Mouse (Mus musculus) hindbrain, postnatal 0 days (tissue): Measurements from ENCODE around the gene Slc28a3. TPM values are rescaled to one million over a fixed set of nuclear protein-coding genes. Genes with fewer than 3 reads are reported as not detected.

ENCODE experiments used
- ATAC-seq: fragments of 200-750 bp; cut with Nextera tagmentation; 2 replicates; pipeline ENCODE4 v1.8.0; 2017; ENCODE audit warnings: mild to moderate bottlenecking, moderate TSS enrichment, moderate library complexity
- DNase-seq: peaks from one replicate; pipeline ENCODE4 v3.0.0-alpha.2; 2015; ENCODE audit warnings: low spot score
- H3K27ac ChIP-seq: fragments of 300-500 bp; sonication (generic); 2 replicates; pipeline ENCODE4 v1.5.1; 2014; ENCODE audit warnings: mild to moderate bottlenecking
- H3K27me3 ChIP-seq: fragments of 300-500 bp; sonication (generic); 2 replicates; pipeline ENCODE4 v1.6.1; 2014; ENCODE audit warnings: low read length, mixed read lengths; ENCODE audit not compliant: insufficient read depth
- H3K36me3 ChIP-seq: fragments of 300-500 bp; sonication (generic); 2 replicates; pipeline ENCODE4 v1.6.1; 2014; ENCODE audit warnings: low read length, mixed read lengths; ENCODE audit not compliant: insufficient read depth
- H3K4me1 ChIP-seq: fragments of 300-500 bp; sonication (generic); 2 replicates; pipeline ENCODE4 v1.6.1; 2014; ENCODE audit warnings: antibody characterized with exemption, low read length, mixed read lengths; ENCODE audit not compliant: insufficient read depth
- H3K4me2 ChIP-seq: fragments of 300-500 bp; sonication (generic); 2 replicates; pipeline ENCODE4 v1.6.1; 2014; ENCODE audit warnings: low read depth, mild to moderate bottlenecking, low read length, moderate library complexity, mixed read lengths
- H3K4me3 ChIP-seq: fragments of 300-500 bp; sonication (generic); 2 replicates; pipeline ENCODE4 v1.5.1; 2014; ENCODE audit warnings: low read length
- H3K9ac ChIP-seq: fragments of 300-500 bp; sonication (generic); replicated peaks from 2 replicates; pipeline ENCODE4 v1.6.1; 2014; ENCODE audit warnings: mild to moderate bottlenecking, low read length, moderate library complexity, mixed read lengths
- H3K9me3 ChIP-seq: fragments of 300-500 bp; sonication (generic); 2 replicates; pipeline ENCODE4 v1.6.1; 2016; ENCODE audit warnings: low read length, mixed read lengths
- CTCF ChIP-seq: IDR thresholded peaks from 2 replicates; pipeline ENCODE4 v1.5.1; 2016; ENCODE audit warnings: antibody characterized with exemption, control low read depth, low read depth
- WGBS: fragments of 180-500 bp; shearing (Covaris S2); extraction: QIAGEN DNeasy Blood & Tissue Kit; methylation state at CpG from one replicate; pipeline ENCODE4 v1.1.7; 2014; 5-methylcytosine and 5-hydroxymethylcytosine counted together
- polyA plus RNA-seq: library from polyadenylated mRNA; unstranded; fragments of >200 nt; fragmentation: Nextera tagmentation; extraction: Ambion mirVana; gene quantifications from 2 replicates; pipeline ENCODE4 v1.2.1, GENCODE M21; 2015
- total RNA-seq: library from RNA; depleted of rRNA; stranded (reverse); fragments of >200 nt; gene quantifications from 2 replicates; pipeline ENCODE4 v1.2.3, GENCODE M21; 2014

Gene Slc28a3
- total and polyA plus RNA-seq, 2 experiments from 2014 or later = 0.25 to 0.58 TPM

DNA sequence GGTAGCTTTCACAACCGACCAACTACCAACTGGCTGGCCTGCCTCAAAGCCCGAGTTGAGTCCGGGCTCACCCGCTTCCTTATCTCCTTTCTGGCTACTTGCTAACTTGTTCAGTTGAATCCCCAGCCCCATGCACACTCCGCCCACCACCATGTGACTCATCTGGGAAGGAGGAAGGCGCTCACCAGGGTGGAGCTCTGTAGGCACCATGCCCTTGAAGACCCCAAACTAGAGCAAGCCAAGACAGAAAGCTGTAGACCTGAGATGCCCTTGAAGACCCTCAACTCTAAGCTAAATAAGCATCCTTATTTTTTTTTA, 72.8 kb downstream of the Slc28a3 start:
- no peak overlapping the region for H3K9ac ChIP-seq
- ATAC-seq (no peak), DNase-seq (no peak)
- no peaks in the 10 kb centered on the region for H3K36me3 ChIP-seq
- no peak overlapping the region for H3K4me2 ChIP-seq
- 76% methylated on average over 6 of the region's 6 CpGs for WGBS
- no peak overlapping the region for H3K27ac ChIP-seq
- no peaks in the 10 kb centered on the region for H3K9me3 ChIP-seq
- TF ChIP-seq CTCF = no peak
- H3K4me3 ChIP-seq = no peak overlapping the region
- H3K27me3 ChIP-seq = no peaks in the 10 kb centered on the region
- H3K4me1 ChIP-seq = no peaks in the 10 kb centered on the region

DNA sequence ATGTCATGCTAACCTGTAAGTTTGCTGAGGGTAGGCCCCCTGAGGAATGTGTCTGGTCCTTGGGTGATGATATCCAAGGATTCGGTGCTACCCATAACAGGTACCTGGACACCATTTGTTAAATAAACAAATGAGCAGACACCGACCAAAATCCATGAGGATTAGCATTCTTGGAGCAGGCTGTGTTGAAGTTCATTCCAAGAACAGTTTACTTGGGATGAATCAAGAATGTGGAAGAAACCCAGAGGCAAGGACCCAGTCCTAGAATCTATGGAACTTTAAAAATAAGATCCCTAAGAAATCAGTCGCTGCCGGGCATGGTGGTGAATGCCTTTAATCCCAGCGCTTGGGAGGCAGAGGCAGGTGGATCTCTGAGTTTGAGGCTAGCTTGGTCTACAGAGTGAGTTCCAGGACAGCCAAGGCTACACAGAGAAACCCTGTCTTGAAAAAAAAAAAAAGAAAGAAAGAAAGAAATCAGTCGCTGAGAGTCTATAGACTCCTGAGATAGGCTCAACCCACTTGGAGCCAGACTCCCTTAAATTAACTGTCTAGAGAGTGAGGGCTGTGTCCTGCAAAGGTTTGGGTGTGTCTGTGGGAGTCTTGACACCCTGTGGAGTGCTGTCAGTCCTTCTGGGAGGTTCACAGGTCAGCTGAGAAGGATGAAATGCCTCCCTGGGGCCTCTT, 73.3 kb downstream of the Slc28a3 start:
- H3K9me3 ChIP-seq = no peaks in the 10 kb centered on the region
- WGBS = 97% methylated on average over 6 of the region's 6 CpGs
- H3K27ac ChIP-seq = no peak overlapping the region
- no peak overlapping the region for H3K4me2 ChIP-seq
- H3K36me3 ChIP-seq = no peaks in the 10 kb centered on the region
- DNase-seq = no peak
- no peaks in the 10 kb centered on the region for H3K27me3 ChIP-seq
- H3K9ac ChIP-seq = no peak overlapping the region
- no peak for ATAC-seq
- H3K4me1 ChIP-seq = no peaks in the 10 kb centered on the region
- TF ChIP-seq CTCF = no peak
- H3K4me3 ChIP-seq = no peak overlapping the region

DNA sequence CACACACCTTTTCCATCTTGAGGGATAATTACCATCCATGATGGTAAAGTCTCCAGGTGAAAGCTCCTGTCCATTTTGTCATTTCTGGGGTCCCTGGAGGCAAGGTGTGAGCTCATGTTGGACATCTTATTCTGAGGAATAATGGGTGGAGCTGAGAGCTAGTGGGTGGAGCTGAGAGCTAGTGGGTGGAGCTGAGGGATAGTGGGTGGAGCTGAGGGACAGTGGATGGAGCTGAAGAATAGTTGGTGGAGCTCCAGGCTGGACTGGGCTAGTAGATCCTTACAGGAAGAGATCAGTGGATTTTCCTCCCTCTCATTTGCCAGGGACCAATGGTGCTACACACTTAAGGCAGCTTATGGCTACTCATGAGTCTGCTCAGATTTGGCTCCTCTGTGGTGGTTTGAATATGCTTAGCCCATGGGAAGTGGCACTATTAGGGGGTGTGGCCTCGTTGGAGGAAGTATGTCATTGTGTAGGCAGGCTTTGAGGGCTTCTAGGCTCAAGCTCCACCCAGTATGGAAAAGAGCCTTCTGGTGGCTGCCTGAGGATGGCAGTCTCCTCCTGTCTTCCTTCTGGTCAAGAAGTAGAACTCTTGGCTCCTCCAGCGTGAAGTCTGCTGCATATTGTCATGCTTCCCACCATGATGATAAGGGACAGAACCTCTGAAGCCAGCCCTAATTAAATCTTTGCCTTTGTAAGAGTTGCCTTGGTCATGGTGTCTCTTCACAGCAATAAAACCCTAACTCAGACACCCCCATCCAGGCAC, 74.0 kb downstream of the Slc28a3 start:
- TF ChIP-seq CTCF = no peak
- WGBS = 76% methylated on average over 2 of the region's 2 CpGs

GRCm38 (mm10) chr13:58535321-58535720, 75.4 kb downstream of the Slc28a3 start:
- Histone ChIP-seq H3K36me3 (no peaks in the 10 kb centered on the region), H3K4me2 (no peak overlapping the region), H3K4me1 (no peaks in the 10 kb centered on the region), H3K4me3 (no peak overlapping the region), H3K27me3 (no peaks in the 10 kb centered on the region), H3K9ac (no peak overlapping the region), H3K9me3 (no peaks in the 10 kb centered on the region), H3K27ac (no peak overlapping the region)
- ATAC-seq = no peak
- TF ChIP-seq CTCF = no peak
- DNase-seq = no peak
- WGBS = 81% methylated on average over 2 of the region's 2 CpGs

More for the DNA sequence above, 74.0 kb downstream of the Slc28a3 start:
- DNase-seq = no peak
- no peak overlapping the region for H3K27ac ChIP-seq
- no peaks in the 10 kb centered on the region for H3K36me3 ChIP-seq
- no peak overlapping the region for H3K4me2 ChIP-seq
- no peak overlapping the region for H3K4me3 ChIP-seq
- H3K9ac ChIP-seq = no peak overlapping the region
- H3K27me3 ChIP-seq = no peaks in the 10 kb centered on the region
- no peaks in the 10 kb centered on the region for H3K4me1 ChIP-seq
- no peaks in the 10 kb centered on the region for H3K9me3 ChIP-seq
- ATAC-seq = no peak

DNA sequence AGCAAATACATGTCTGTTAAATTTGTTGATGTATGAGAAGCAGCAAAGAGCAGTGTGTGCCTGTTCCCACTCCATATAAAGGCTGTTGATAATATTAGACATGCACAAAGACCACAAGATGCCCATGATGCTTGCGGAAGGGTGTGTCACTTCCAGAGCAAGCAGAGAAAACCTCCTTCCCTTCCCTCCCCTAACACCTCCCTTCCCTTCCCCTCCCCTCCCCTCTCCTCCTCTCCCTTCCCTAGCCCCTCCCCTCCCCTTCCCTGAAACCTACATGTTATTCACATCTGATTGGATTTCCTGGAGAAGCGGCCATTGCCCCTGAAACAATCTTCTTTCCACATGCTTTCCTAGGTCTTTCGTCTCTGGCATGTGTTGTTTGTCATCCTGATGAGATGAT, 75.8 kb downstream of the Slc28a3 start:
- Histone ChIP-seq H3K36me3 (no peaks in the 10 kb centered on the region), H3K4me2 (no peak overlapping the region), H3K4me1 (no peaks in the 10 kb centered on the region), H3K4me3 (no peak overlapping the region), H3K27me3 (no peaks in the 10 kb centered on the region), H3K9ac (no peak overlapping the region), H3K27ac (no peak overlapping the region), H3K9me3 (no peaks in the 10 kb centered on the region)
- no peak for TF ChIP-seq CTCF
- no peak for ATAC-seq
- 83% methylated on average over 3 of the region's 3 CpGs for WGBS
- no peak for DNase-seq

GRCm38 (mm10) chr13:58534216-58534841, 76.3 kb downstream of the Slc28a3 start:
- no peaks in the 10 kb centered on the region for H3K4me1 ChIP-seq
- no peak overlapping the region for H3K4me3 ChIP-seq
- H3K4me2 ChIP-seq = no peak overlapping the region
- no peaks in the 10 kb centered on the region for H3K36me3 ChIP-seq
- no peak overlapping the region for H3K27ac ChIP-seq
- H3K9me3 ChIP-seq = no peaks in the 10 kb centered on the region
- TF ChIP-seq CTCF = no peak
- no peak for DNase-seq
- 81% methylated on average over 7 of the region's 7 CpGs for WGBS
- H3K9ac ChIP-seq = no peak overlapping the region
- no peak for ATAC-seq
- no peaks in the 10 kb centered on the region for H3K27me3 ChIP-seq

GRCm38 (mm10) chr13:58524581-58524980, 86.1 kb downstream of the Slc28a3 start:
- Histone ChIP-seq H3K9ac (no peak overlapping the region), H3K36me3 (no peaks in the 10 kb centered on the region), H3K4me3 (no peak overlapping the region), H3K9me3 (no peaks in the 10 kb centered on the region), H3K4me1 (no peaks in the 10 kb centered on the region), H3K4me2 (no peak overlapping the region), H3K27me3 (no peaks in the 10 kb centered on the region), H3K27ac (no peak overlapping the region)
- DNase-seq (no peak), ATAC-seq (no peak)
- WGBS = 89% methylated on average over 3 of the region's 3 CpGs
- no peak for TF ChIP-seq CTCF
